Mouse (Mus musculus): ENCODE measurements at regions not wholly inside any gene's neighbourhood (a gene's known extent, or its start where the extent isn't known, plus 50 kb on each side); places are given as distances from the start of the nearest gene placed in this dataset.

GRCm38 (mm10) chr17:85766556-85766955 is 78.5 kb upstream of the Six2 start:
- no peak for TF ChIP-seq GATA1 (IDR thresholded peaks at IDR 0.05; ENCODE audit: low read length)

DNA sequence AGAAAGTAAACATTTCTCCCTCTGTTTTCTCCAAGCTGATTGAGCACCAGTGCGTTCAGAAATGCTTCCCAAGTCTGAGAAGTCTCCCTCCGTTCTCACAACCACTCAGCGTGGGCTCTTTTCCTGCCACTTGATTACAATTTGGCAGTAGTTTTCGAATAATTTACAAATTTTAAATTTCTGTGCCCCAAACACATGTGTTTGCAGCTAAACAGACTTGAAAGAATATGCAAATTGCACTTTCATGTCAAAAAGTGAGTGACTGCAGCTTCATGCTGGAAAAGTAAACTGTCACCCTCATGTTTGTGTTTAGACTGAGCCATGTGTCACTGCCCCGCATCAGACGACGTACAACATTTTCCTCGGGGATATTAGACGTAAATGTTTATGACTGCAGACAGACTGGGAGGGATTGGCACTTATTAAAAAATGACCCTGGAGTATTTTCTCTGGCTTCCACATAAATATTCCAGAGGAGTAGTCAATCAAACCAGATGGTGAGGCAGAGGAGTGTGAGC is 70.6 kb upstream of the Six2 start:
- no peak for TF ChIP-seq GATA1 (IDR thresholded peaks at IDR 0.05; ENCODE audit: low read length)

- TF ChIP-seq GATA1 (IDR thresholded peaks at IDR 0.05; ENCODE audit: low read length): no peak
Observed at GRCm38 (mm10) chr17:85757647-85758046, 69.6 kb upstream of the Six2 start.

DNA sequence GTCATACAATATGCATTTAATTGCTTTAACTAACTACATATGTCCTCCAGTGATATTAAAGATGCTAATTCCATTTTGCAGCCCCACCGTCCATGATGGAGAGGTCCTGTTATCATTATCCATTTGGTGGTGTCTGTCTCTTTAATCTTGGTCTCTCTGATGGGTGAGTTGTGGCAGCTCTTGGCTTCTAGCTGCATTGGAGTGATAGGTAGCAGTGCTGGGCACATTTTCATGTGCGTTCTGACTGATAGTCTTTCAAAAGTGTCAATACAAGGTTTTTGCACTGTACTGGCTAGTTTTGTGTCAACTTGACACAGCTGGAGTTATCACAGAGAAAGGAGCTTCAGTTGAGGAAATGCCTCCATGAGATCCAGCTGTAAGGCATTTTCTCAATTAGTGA is 67.5 kb upstream of the Six2 start:
- TF ChIP-seq GATA1 (IDR thresholded peaks at IDR 0.05; ENCODE audit: low read length): no peak

- no peak for TF ChIP-seq GATA1 (IDR thresholded peaks at IDR 0.05; ENCODE audit: low read length)
Observed at GRCm38 (mm10) chr17:85748649-85749081, 60.6 kb upstream of the Six2 start.

- TF ChIP-seq GATA1 (IDR thresholded peaks at IDR 0.05; ENCODE audit: low read length): no peak
Observed at GRCm38 (mm10) chr17:85747976-85748648, 60.0 kb upstream of the Six2 start.
